Mouse (Mus musculus): Measurements from ENCODE around the gene Tnfrsf8.

DNA sequence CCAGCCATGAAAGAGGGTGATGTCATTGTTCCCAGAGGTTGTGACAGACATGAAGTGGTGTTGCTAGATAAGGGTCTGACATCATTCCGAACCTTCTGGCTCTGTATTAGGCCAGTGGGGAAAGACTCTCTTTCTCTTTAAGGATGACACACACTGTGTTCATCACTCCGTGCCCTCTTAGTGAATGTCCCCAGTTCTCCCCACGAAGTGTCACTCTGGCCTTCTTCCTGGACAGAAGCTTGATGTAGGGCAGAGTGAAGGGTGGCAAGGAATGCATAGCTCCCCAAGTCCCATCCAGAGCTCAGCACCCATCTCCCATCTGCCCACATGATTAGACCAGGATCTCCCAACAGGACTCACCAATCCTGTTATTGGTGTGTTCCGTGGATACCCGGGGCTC lies 41.0 kb downstream of the Tnfrsf8 start:
- TF ChIP-seq CTCF (IDR thresholded peaks at IDR 0.05; ENCODE audit: low read depth) (no peak), EP300 (IDR thresholded peaks at IDR 0.05; ENCODE audit: low read depth) (no peak)
